Mouse (Mus musculus): ENCODE measurements at regions not wholly inside any gene's neighbourhood (a gene's known extent, or its start where the extent isn't known, plus 50 kb on each side); places are given as distances from the start of the nearest gene placed in this dataset.
"Not testable (repeated sequence)": the region's sequence is repeated elsewhere in the genome, so short reads cannot be mapped to it uniquely, and the experiment has no call there.

- H3K9me3 ChIP-seq (replicated peaks; ENCODE audit: control insufficient read depth, insufficient read depth, low read length, poor library complexity, severe bottlenecking) = no peaks in the 10 kb centered on the region
- no peaks in the 10 kb centered on the region for H3K4me1 ChIP-seq (ENCODE audit: control insufficient read depth, insufficient read depth, low read length)
- H3K9ac ChIP-seq (ENCODE audit: low read depth, poor library complexity, severe bottlenecking) = no peak overlapping the region
- TF ChIP-seq EP300 (IDR thresholded peaks at IDR 0.05; ENCODE audit: insufficient read depth, low read depth, low read length) (no peak), POLR2A (IDR thresholded peaks at IDR 0.05; ENCODE audit: insufficient read depth, low read length) (no peak), CTCF (IDR thresholded peaks at IDR 0.05; ENCODE audit: low read depth, low read length) (no peak)
- H3K27ac ChIP-seq (ENCODE audit: insufficient read depth, low read length) = no peak overlapping the region
- H3K36me3 ChIP-seq (ENCODE audit: control insufficient read depth, insufficient read depth, low read length, poor library complexity, severe bottlenecking) = no peaks in the 10 kb centered on the region
- no peaks in the 10 kb centered on the region for H3K27me3 ChIP-seq (ENCODE audit: control insufficient read depth, insufficient read depth, low read length, poor library complexity, severe bottlenecking)
- no peak overlapping the region for H3K4me3 ChIP-seq (ENCODE audit: low read depth, low read length)
Observed at GRCm38 (mm10) chr9:12062488-12062887, 1157.9 kb upstream of the Cntn5 start.

DNA sequence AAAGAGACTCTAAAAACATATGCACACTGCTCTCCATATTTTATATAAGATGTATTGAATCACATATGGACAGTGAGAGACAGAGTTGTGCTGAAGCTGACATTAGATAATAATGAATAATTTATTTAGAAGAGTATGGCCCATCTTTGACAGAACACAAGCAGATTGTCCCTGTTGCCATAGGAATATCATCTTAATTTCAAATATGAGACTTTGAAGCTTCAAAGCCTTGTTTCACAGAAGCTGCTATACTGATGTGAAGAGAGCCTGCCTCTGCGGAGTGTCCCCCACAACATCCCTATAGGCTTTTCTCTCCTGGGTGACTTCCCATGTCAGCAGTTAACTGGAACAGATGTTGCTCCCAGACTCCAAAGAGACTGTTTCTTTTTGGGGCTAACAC, 1147.9 kb upstream of the Cntn5 start:
- no peak overlapping the region for H3K27ac ChIP-seq (ENCODE audit: insufficient read depth, low read length)
- no peak overlapping the region for H3K9ac ChIP-seq (ENCODE audit: low read depth, poor library complexity, severe bottlenecking)
- H3K9me3 ChIP-seq (replicated peaks; ENCODE audit: control insufficient read depth, insufficient read depth, low read length, poor library complexity, severe bottlenecking) = no peaks in the 10 kb centered on the region
- H3K4me1 ChIP-seq (ENCODE audit: control insufficient read depth, insufficient read depth, low read length) = no peaks in the 10 kb centered on the region
- H3K36me3 ChIP-seq (ENCODE audit: control insufficient read depth, insufficient read depth, low read length, poor library complexity, severe bottlenecking) = no peaks in the 10 kb centered on the region
- H3K4me3 ChIP-seq (ENCODE audit: low read depth, low read length) = no peak overlapping the region
- no peaks in the 10 kb centered on the region for H3K27me3 ChIP-seq (ENCODE audit: control insufficient read depth, insufficient read depth, low read length, poor library complexity, severe bottlenecking)
- TF ChIP-seq CTCF (IDR thresholded peaks at IDR 0.05; ENCODE audit: low read depth, low read length) (no peak), EP300 (IDR thresholded peaks at IDR 0.05; ENCODE audit: insufficient read depth, low read depth, low read length) (no peak), POLR2A (IDR thresholded peaks at IDR 0.05; ENCODE audit: insufficient read depth, low read length) (no peak)

DNA sequence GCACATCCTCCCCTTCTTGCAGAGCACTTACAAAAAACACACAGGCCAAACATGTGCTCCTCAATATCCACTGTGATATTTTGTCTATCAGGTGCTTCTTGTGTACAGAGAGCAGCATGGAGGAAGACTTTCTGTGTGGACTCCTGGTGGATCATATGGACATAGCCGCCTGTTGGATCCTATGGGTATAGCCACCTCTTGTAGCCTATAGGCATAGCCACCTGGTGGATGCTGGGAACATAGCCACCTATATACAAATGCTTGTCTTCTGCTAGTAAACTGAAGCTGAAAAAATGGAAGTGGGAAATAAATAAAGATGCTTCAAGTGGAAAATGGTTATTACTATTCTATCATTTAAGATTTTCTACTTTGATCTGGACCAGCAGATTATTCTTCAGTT, 1111.4 kb upstream of the Cntn5 start:
- no peak overlapping the region for H3K27ac ChIP-seq (ENCODE audit: insufficient read depth, low read length)
- TF ChIP-seq POLR2A (IDR thresholded peaks at IDR 0.05; ENCODE audit: insufficient read depth, low read length) (no peak), CTCF (IDR thresholded peaks at IDR 0.05; ENCODE audit: low read depth, low read length) (no peak), EP300 (IDR thresholded peaks at IDR 0.05; ENCODE audit: insufficient read depth, low read depth, low read length) (no peak)
- no peaks in the 10 kb centered on the region for H3K27me3 ChIP-seq (ENCODE audit: control insufficient read depth, insufficient read depth, low read length, poor library complexity, severe bottlenecking)
- no peak overlapping the region for H3K9ac ChIP-seq (ENCODE audit: low read depth, poor library complexity, severe bottlenecking)
- peaks cover 11% of the 10 kb centered on the region for H3K9me3 ChIP-seq (replicated peaks; ENCODE audit: control insufficient read depth, insufficient read depth, low read length, poor library complexity, severe bottlenecking)
- H3K36me3 ChIP-seq (ENCODE audit: control insufficient read depth, insufficient read depth, low read length, poor library complexity, severe bottlenecking) = no peaks in the 10 kb centered on the region
- H3K4me3 ChIP-seq (ENCODE audit: low read depth, low read length) = no peak overlapping the region
- H3K4me1 ChIP-seq (ENCODE audit: control insufficient read depth, insufficient read depth, low read length) = no peaks in the 10 kb centered on the region

DNA sequence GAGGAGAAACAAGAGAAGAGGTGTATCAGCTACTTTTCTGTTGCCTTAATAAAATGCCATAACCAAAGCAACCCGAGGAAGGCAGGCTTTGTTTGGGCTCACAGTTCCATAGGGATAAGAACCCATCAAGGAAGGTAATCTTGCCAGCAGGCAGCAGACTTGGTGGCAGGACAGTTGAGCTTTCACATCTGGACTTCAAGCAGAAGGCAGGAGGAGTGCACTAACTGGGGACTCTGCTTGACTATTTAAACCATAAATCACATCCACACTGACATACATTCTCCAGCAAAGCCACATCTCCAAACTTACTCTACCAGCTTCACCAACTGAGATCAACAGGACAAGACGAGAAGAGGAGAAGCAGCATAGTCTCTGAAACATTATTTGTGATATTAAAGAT, 1094.0 kb upstream of the Cntn5 start:
- Histone ChIP-seq H3K4me1 (ENCODE audit: control insufficient read depth, insufficient read depth, low read length) (no peaks in the 10 kb centered on the region), H3K9ac (ENCODE audit: low read depth, poor library complexity, severe bottlenecking) (no peak overlapping the region), H3K4me3 (ENCODE audit: low read depth, low read length) (no peak overlapping the region), H3K36me3 (ENCODE audit: control insufficient read depth, insufficient read depth, low read length, poor library complexity, severe bottlenecking) (no peaks in the 10 kb centered on the region), H3K9me3 (replicated peaks; ENCODE audit: control insufficient read depth, insufficient read depth, low read length, poor library complexity, severe bottlenecking) (no peaks in the 10 kb centered on the region), H3K27ac (ENCODE audit: insufficient read depth, low read length) (no peak overlapping the region), H3K27me3 (ENCODE audit: control insufficient read depth, insufficient read depth, low read length, poor library complexity, severe bottlenecking) (no peaks in the 10 kb centered on the region)
- TF ChIP-seq EP300 (IDR thresholded peaks at IDR 0.05; ENCODE audit: insufficient read depth, low read depth, low read length) = no peak
- no peak for TF ChIP-seq CTCF (IDR thresholded peaks at IDR 0.05; ENCODE audit: low read depth, low read length)
- no peak for TF ChIP-seq POLR2A (IDR thresholded peaks at IDR 0.05; ENCODE audit: insufficient read depth, low read length)

DNA sequence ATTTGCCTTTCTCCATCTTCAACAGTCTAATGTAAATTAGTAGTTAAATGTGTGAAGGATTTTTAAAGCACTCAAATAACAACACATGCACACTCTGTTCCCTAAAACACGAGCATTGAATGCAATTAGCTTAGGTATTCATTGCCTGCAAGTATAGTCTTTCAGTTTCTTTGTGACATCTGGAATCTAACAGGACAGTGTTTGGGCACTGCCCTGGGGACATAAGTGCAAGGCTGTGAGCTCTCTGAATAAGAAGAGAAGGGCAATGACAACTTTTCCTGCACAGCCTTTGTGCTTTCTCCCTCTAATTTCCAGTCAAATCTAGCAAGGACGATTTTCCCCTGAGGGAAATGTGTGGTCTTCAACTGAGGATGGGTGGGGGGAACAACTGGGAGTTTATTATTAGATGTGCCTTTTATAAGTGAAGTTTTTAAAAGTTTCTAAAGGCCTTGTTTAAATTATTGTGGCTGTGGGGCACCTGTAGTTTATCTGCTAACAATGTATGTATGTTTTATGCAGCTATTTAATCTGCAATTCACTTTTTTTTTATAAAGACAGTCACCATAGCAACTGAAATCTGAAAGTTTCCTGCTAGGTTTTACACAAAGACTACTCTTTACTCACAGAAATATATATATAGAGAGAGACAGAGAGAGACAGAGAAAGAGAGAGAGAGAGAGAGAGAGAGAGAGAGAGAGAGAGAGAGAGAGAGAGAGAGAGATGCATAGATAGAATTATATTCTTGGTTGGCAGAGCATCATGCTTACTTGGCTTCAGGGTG, 1077.7 kb upstream of the Cntn5 start:
- H3K36me3 ChIP-seq (ENCODE audit: control insufficient read depth, insufficient read depth, low read length, poor library complexity, severe bottlenecking) = no peaks in the 10 kb centered on the region
- no peaks in the 10 kb centered on the region for H3K9me3 ChIP-seq (replicated peaks; ENCODE audit: control insufficient read depth, insufficient read depth, low read length, poor library complexity, severe bottlenecking)
- no peaks in the 10 kb centered on the region for H3K27me3 ChIP-seq (ENCODE audit: control insufficient read depth, insufficient read depth, low read length, poor library complexity, severe bottlenecking)
- H3K4me1 ChIP-seq (ENCODE audit: control insufficient read depth, insufficient read depth, low read length) = no peaks in the 10 kb centered on the region
- no peak overlapping the region for H3K27ac ChIP-seq (ENCODE audit: insufficient read depth, low read length)
- no peak overlapping the region for H3K4me3 ChIP-seq (ENCODE audit: low read depth, low read length)
- TF ChIP-seq POLR2A (IDR thresholded peaks at IDR 0.05; ENCODE audit: insufficient read depth, low read length) (no peak), CTCF (IDR thresholded peaks at IDR 0.05; ENCODE audit: low read depth, low read length) (no peak), EP300 (IDR thresholded peaks at IDR 0.05; ENCODE audit: insufficient read depth, low read depth, low read length) (no peak)
- no peak overlapping the region for H3K9ac ChIP-seq (ENCODE audit: low read depth, poor library complexity, severe bottlenecking)

DNA sequence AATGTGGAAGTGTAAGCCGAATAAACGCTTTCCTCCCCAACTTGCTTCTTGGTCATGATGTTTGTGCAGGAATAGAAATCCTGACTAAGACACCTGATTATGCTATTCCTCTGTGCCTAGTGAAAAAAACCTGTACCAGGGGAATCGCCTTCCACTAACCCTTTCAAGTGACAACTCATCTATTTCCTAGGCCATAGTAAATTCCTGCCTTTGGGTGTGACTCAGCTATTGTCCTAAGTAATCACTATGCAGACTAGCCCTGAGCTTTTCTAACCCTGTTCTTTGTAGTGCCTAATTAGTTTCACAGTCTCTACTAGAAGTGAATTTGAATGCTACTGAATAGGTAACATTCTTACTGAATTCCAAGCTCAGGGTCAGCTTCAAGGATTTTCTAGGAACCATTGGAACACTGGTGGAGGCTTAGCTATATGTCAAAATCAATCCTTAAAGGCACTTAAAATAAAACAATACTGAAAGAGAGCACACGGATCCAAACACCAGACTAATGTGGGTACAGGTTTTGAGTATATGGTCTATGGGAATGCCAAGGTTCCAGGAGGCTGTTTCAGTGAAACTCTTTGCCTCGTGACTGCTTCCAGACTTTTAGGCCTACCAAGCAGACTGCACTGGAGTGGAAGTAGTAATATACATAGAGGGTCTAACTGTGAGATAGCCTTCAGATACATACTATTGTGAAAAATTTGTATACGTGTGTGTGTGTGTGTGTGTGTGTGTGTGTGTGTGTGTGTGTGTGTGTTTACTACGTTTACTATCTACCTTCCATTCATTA, 1036.3 kb upstream of the Cntn5 start:
- TF ChIP-seq EP300 (IDR thresholded peaks at IDR 0.05; ENCODE audit: insufficient read depth, low read depth, low read length) = peak; percentile 63; the same call in 1 of the 2 replicates
- H3K36me3 ChIP-seq (ENCODE audit: control insufficient read depth, insufficient read depth, low read length, poor library complexity, severe bottlenecking); H3K9ac ChIP-seq (ENCODE audit: low read depth, poor library complexity, severe bottlenecking); H3K4me3 ChIP-seq (ENCODE audit: low read depth, low read length); H3K27me3 ChIP-seq (ENCODE audit: control insufficient read depth, insufficient read depth, low read length, poor library complexity, severe bottlenecking); H3K4me1 ChIP-seq (ENCODE audit: control insufficient read depth, insufficient read depth, low read length): not testable (repeated sequence)
- Histone ChIP-seq H3K9me3 (replicated peaks; ENCODE audit: control insufficient read depth, insufficient read depth, low read length, poor library complexity, severe bottlenecking) (peaks cover 21% of the 10 kb centered on the region), H3K27ac (ENCODE audit: insufficient read depth, low read length) (peak overlapping the region; percentile 91)

All from ES-Bruce4 (cell line).